Mouse (Mus musculus) bone marrow, adult 2 months (tissue): Measurements from ENCODE around the gene Ptprm.
"Not testable (repeated sequence)": the region's sequence is repeated elsewhere in the genome, so short reads cannot be mapped to it uniquely, and the experiment has no call there.

ENCODE experiments used
- CTCF ChIP-seq: fragments of 200-500 bp; IDR thresholded peaks from 2 replicates; pipeline ENCODE4 v1.5.1; 2011; ENCODE audit warnings: low read length, control low read depth; ENCODE audit not compliant: control insufficient read depth, insufficient read depth
- POLR2A ChIP-seq: fragments of 200-500 bp; IDR thresholded peaks from 2 replicates; pipeline ENCODE4 v1.6.1; 2011; ENCODE audit warnings: low read depth, mild to moderate bottlenecking, control low read depth, low read length, borderline replicate concordance; ENCODE audit not compliant: control insufficient read depth

DNA sequence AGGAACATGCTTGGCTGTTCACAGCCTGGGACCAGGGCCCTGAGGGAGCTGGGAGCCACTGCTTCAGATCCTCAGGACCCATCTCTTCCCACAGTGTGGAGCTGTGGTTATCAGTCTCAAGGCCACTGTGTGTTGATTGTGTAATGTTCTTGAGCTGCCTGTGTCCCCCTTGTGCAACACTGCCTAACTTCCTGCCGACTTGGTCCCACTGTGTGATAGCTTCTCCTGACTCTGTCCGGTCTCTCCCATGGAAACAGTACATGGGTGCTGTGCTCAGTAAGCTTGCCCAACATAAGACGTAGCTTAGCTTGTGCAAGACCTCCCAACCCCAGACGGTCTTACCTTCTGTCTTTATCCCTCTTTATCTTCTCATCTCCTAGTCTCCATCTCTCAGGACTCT, 507.2 kb downstream of the Ptprm start:
- TF ChIP-seq CTCF, POLR2A: not testable (repeated sequence)
